Mouse (Mus musculus): Measurements from ENCODE around the gene Cdkl3. TPM values are rescaled to one million over a fixed set of nuclear protein-coding genes. Genes with fewer than 3 reads are reported as not detected.
A peak's percentile ranks its signal among the peaks of the same experiment; 100 is the strongest.
"Not testable (repeated sequence)": the region's sequence is repeated elsewhere in the genome, so short reads cannot be mapped to it uniquely, and the experiment has no call there.

The Cdkl3 gene
- polyA plus RNA-seq, 1 experiment: 2.2 TPM

GRCm38 (mm10) chr11:52106438-52106837 is 102.4 kb downstream of the Cdkl3 start:
- Histone ChIP-seq H3K36me3 (ENCODE audit: control insufficient read depth, insufficient read depth) (peaks cover 4% of the 10 kb centered on the region), H3K27me3 (ENCODE audit: control insufficient read depth, insufficient read depth, insufficient read length) (no peaks in the 10 kb centered on the region), H3K79me2 (ENCODE audit: control insufficient read depth, insufficient read depth) (peaks cover 100% of the 10 kb centered on the region), H3ac (ENCODE audit: control insufficient read depth, insufficient read length) (no peak overlapping the region), H3K4me2 (ENCODE audit: low read depth) (no peak overlapping the region), H3K4me3 (no peak overlapping the region)
- TF ChIP-seq SRF (IDR thresholded peaks at IDR 0.05; ENCODE audit: control insufficient read depth, insufficient read length, low read depth): no peak

- Histone ChIP-seq H3ac (ENCODE audit: control insufficient read depth, insufficient read length) (no peak overlapping the region), H3K36me3 (ENCODE audit: control insufficient read depth, insufficient read depth) (peaks cover 19% of the 10 kb centered on the region), H3K27me3 (ENCODE audit: control insufficient read depth, insufficient read depth, insufficient read length) (no peaks in the 10 kb centered on the region), H3K4me2 (ENCODE audit: low read depth) (peak overlapping the region; percentile 51), H3K79me2 (ENCODE audit: control insufficient read depth, insufficient read depth) (peaks cover 100% of the 10 kb centered on the region), H3K4me3 (no peak overlapping the region)
- TF ChIP-seq POLR2AphosphoS2 (IDR thresholded peaks at IDR 0.05; ENCODE audit: insufficient read length, low read depth) (no peak), MYOG (IDR thresholded peaks at IDR 0.05; ENCODE audit: control insufficient read depth in 1 of 3, insufficient read depth in 1 of 3, insufficient read length in 2 of 3, low read depth in 2 of 3) (no peak), TCF3 (IDR thresholded peaks at IDR 0.05; ENCODE audit: insufficient read length, low read depth) (no peak), USF1 (IDR thresholded peaks at IDR 0.05; ENCODE audit: low read depth) (no peak), SRF (IDR thresholded peaks at IDR 0.05; ENCODE audit: control insufficient read depth, insufficient read length, low read depth) (no peak), REST (IDR thresholded peaks at IDR 0.05; ENCODE audit: insufficient read depth, insufficient read length) (no peak), E2F4 (IDR thresholded peaks at IDR 0.05; ENCODE audit: insufficient read depth) (no peak), TCF12 (IDR thresholded peaks at IDR 0.05; ENCODE audit: insufficient read depth, poor library complexity, severe bottlenecking) (no peak), POLR2A (IDR thresholded peaks at IDR 0.05; ENCODE audit: insufficient read length, low read depth) (no peak), MAX (IDR thresholded peaks at IDR 0.05; ENCODE audit: low read depth) (no peak), MYOD1 (IDR thresholded peaks at IDR 0.05; ENCODE audit: control insufficient read depth in 1 of 3, insufficient read length in 2 of 3, low read depth in 2 of 3) (no peak), CEBPB (IDR thresholded peaks at IDR 0.05; ENCODE audit: insufficient read depth, poor library complexity, severe bottlenecking) (no peak)
These were observed 104.8 kb downstream of the Cdkl3 start for GRCm38 (mm10) chr11:52108796-52109195.

- H3K79me2 ChIP-seq (ENCODE audit: control insufficient read depth, insufficient read depth): peaks cover 100% of the 10 kb centered on the region
- peak overlapping the region; percentile 51 for H3K4me2 ChIP-seq (ENCODE audit: low read depth)
- no peak overlapping the region for H3ac ChIP-seq (ENCODE audit: control insufficient read depth, insufficient read length)
- TF ChIP-seq POLR2AphosphoS2 (IDR thresholded peaks at IDR 0.05; ENCODE audit: insufficient read length, low read depth): no peak
- peak; percentile 52; the same call in 1 of the 2 replicates for TF ChIP-seq CEBPB (IDR thresholded peaks at IDR 0.05; ENCODE audit: insufficient read depth, poor library complexity, severe bottlenecking)
- peaks cover 26% of the 10 kb centered on the region for H3K36me3 ChIP-seq (ENCODE audit: control insufficient read depth, insufficient read depth)
- no peak overlapping the region for H3K4me3 ChIP-seq
- H3K27me3 ChIP-seq (ENCODE audit: control insufficient read depth, insufficient read depth, insufficient read length): no peaks in the 10 kb centered on the region
These were observed 105.4 kb downstream of the Cdkl3 start for GRCm38 (mm10) chr11:52109421-52109820.

GRCm38 (mm10) chr11:52115479-52115878 is 111.5 kb downstream of the Cdkl3 start:
- Histone ChIP-seq H3K4me3 (no peak overlapping the region), H3K36me3 (ENCODE audit: control insufficient read depth, insufficient read depth) (peaks cover 84% of the 10 kb centered on the region), H3K4me2 (ENCODE audit: low read depth) (no peak overlapping the region), H3K27me3 (ENCODE audit: control insufficient read depth, insufficient read depth, insufficient read length) (no peaks in the 10 kb centered on the region), H3K79me2 (ENCODE audit: control insufficient read depth, insufficient read depth) (peaks cover 84% of the 10 kb centered on the region), H3ac (ENCODE audit: control insufficient read depth, insufficient read length) (no peak overlapping the region)
- TF ChIP-seq SRF (IDR thresholded peaks at IDR 0.05; ENCODE audit: control insufficient read depth, insufficient read length, low read depth): no peak

GRCm38 (mm10) chr11:52116117-52116516 is 112.1 kb downstream of the Cdkl3 start:
- not testable (repeated sequence) for H3ac ChIP-seq (ENCODE audit: control insufficient read depth, insufficient read length); H3K4me2 ChIP-seq (ENCODE audit: low read depth); H3K4me3 ChIP-seq; H3K27me3 ChIP-seq (ENCODE audit: control insufficient read depth, insufficient read depth, insufficient read length)
- peaks cover 91% of the 10 kb centered on the region for H3K36me3 ChIP-seq (ENCODE audit: control insufficient read depth, insufficient read depth)
- peaks cover 78% of the 10 kb centered on the region for H3K79me2 ChIP-seq (ENCODE audit: control insufficient read depth, insufficient read depth)

- H3ac ChIP-seq (ENCODE audit: control insufficient read depth, insufficient read length): no peak overlapping the region
- no peaks in the 10 kb centered on the region for H3K27me3 ChIP-seq (ENCODE audit: control insufficient read depth, insufficient read depth, insufficient read length)
- no peak overlapping the region for H3K4me3 ChIP-seq
- TF ChIP-seq MYOD1 (IDR thresholded peaks at IDR 0.05; ENCODE audit: control insufficient read depth in 1 of 3, insufficient read length in 2 of 3, low read depth in 2 of 3) (peak in 1 of 3 experiments; percentile 23), MYOG (IDR thresholded peaks at IDR 0.05; ENCODE audit: control insufficient read depth in 1 of 3, insufficient read depth in 1 of 3, insufficient read length in 2 of 3, low read depth in 2 of 3) (peak in 1 of 3 experiments; percentile 45), POLR2AphosphoS2 (IDR thresholded peaks at IDR 0.05; ENCODE audit: insufficient read length, low read depth) (peak; percentile 45), REST (IDR thresholded peaks at IDR 0.05; ENCODE audit: insufficient read depth, insufficient read length) (no peak), SRF (IDR thresholded peaks at IDR 0.05; ENCODE audit: control insufficient read depth, insufficient read length, low read depth) (no peak)
- peaks cover 98% of the 10 kb centered on the region for H3K36me3 ChIP-seq (ENCODE audit: control insufficient read depth, insufficient read depth)
- H3K79me2 ChIP-seq (ENCODE audit: control insufficient read depth, insufficient read depth): peaks cover 76% of the 10 kb centered on the region
- H3K4me2 ChIP-seq (ENCODE audit: low read depth): no peak overlapping the region
These were observed 113.1 kb downstream of the Cdkl3 start for GRCm38 (mm10) chr11:52117156-52117555.

- Histone ChIP-seq H3K36me3 (ENCODE audit: control insufficient read depth, insufficient read depth) (peaks cover 93% of the 10 kb centered on the region), H3K79me2 (ENCODE audit: control insufficient read depth, insufficient read depth) (peaks cover 45% of the 10 kb centered on the region)
- H3ac ChIP-seq (ENCODE audit: control insufficient read depth, insufficient read length); H3K4me3 ChIP-seq; H3K4me2 ChIP-seq (ENCODE audit: low read depth); H3K27me3 ChIP-seq (ENCODE audit: control insufficient read depth, insufficient read depth, insufficient read length): not testable (repeated sequence)
These were observed 116.4 kb downstream of the Cdkl3 start for GRCm38 (mm10) chr11:52120415-52120814.
